Mouse (Mus musculus) kidney, postnatal 4 days (tissue): ENCODE measurements around the gene Maml2.

Source experiments
- DNase-seq, 2 experiments: peaks; one replicate each; pipeline ENCODE4 v3.0.0; 2021; ENCODE audit warnings: mixed read lengths in 2 of 2

Maml2 gene

GRCm38 (mm10) chr9:13574059-13574458 lies 276.3 kb downstream of the Maml2 start:
- DNase-seq: peak in 1 of 2 experiments; percentile 36

- peak in 1 of 2 experiments; percentile 45 for DNase-seq
Observed at GRCm38 (mm10) chr9:13574913-13575312, 277.2 kb downstream of the Maml2 start.

- DNase-seq: no peak
Observed at GRCm38 (mm10) chr9:13577150-13577549, 279.4 kb downstream of the Maml2 start.

- no peak for DNase-seq
Observed at GRCm38 (mm10) chr9:13581184-13581583, 283.4 kb downstream of the Maml2 start.

- DNase-seq: no peak
Observed at GRCm38 (mm10) chr9:13583952-13584351, 286.2 kb downstream of the Maml2 start.

GRCm38 (mm10) chr9:13584435-13584834 lies 286.7 kb downstream of the Maml2 start:
- no peak for DNase-seq

GRCm38 (mm10) chr9:13587085-13587933 lies 289.6 kb downstream of the Maml2 start:
- peak in 1 of 2 experiments; percentile 22 for DNase-seq

- DNase-seq: no peak
Observed at GRCm38 (mm10) chr9:13588786-13589185, 291.0 kb downstream of the Maml2 start.

- no peak for DNase-seq
Observed at GRCm38 (mm10) chr9:13592701-13593100, 294.9 kb downstream of the Maml2 start.

GRCm38 (mm10) chr9:13597736-13598135 lies 300.0 kb downstream of the Maml2 start:
- no peak for DNase-seq

GRCm38 (mm10) chr9:13598596-13599333 lies 301.0 kb downstream of the Maml2 start:
- DNase-seq: no peak

- DNase-seq: no peak
Observed at GRCm38 (mm10) chr9:13599334-13599614, 301.5 kb downstream of the Maml2 start.

GRCm38 (mm10) chr9:13599800-13600199 lies 302.0 kb downstream of the Maml2 start:
- DNase-seq: no peak

GRCm38 (mm10) chr9:13601729-13602128 lies 304.0 kb downstream of the Maml2 start:
- no peak for DNase-seq

- no peak for DNase-seq
Observed at GRCm38 (mm10) chr9:13603533-13604143, 305.9 kb downstream of the Maml2 start.

- no peak for DNase-seq
Observed at GRCm38 (mm10) chr9:13607609-13608185, 309.9 kb downstream of the Maml2 start.

GRCm38 (mm10) chr9:13608532-13609071 lies 310.8 kb downstream of the Maml2 start:
- no peak for DNase-seq

- DNase-seq: peak; percentile 40 to 58
Observed at GRCm38 (mm10) chr9:13611561-13611960, 313.8 kb downstream of the Maml2 start.

GRCm38 (mm10) chr9:13612371-13612770 lies 314.6 kb downstream of the Maml2 start:
- DNase-seq: no peak

GRCm38 (mm10) chr9:13613325-13614268 lies 315.8 kb downstream of the Maml2 start:
- no peak for DNase-seq

- DNase-seq: no peak
Observed at GRCm38 (mm10) chr9:13616383-13617009, 318.7 kb downstream of the Maml2 start.
